Mouse (Mus musculus): Measurements from ENCODE around the gene Ddx47. TPM values are rescaled to one million over a fixed set of nuclear protein-coding genes. Genes with fewer than 3 reads are reported as not detected.

Ddx47 gene
- total and polyA plus RNA-seq, 3 experiments = 12.5 to 133 (median 81.3) TPM

GRCm38 (mm10) chr6:135066795-135067445 is 55.5 kb downstream of the Ddx47 start:
- H3K27me3 ChIP-seq (ENCODE audit: insufficient read depth, low read length) = no peaks in the 10 kb centered on the region; the same call in 1 of the 2 replicates
- TF ChIP-seq POLR2AphosphoS5 (IDR thresholded peaks at IDR 0.05; ENCODE audit: insufficient replicate concordance, low read depth, low read length) (no peak), GATA2 (IDR thresholded peaks at IDR 0.05; ENCODE audit: borderline replicate concordance, low read depth, low read length) (no peak), GATA1 (IDR thresholded peaks at IDR 0.05; ENCODE audit: borderline replicate concordance, low read length) (no peak), CTCF (IDR thresholded peaks at IDR 0.05; ENCODE audit: low read depth, low read length) (no peak), TAL1 (conservative IDR thresholded peaks at IDR 0.05; ENCODE audit: low read depth, low read length) (no peak)
- H3K4me1 ChIP-seq (ENCODE audit: insufficient read depth, low read depth, low read length) = no peaks in the 10 kb centered on the region
- no peak for ATAC-seq (ENCODE audit: extremely low read depth, insufficient number of reproducible peaks, low FRiP score, poor library complexity, severe bottlenecking)
- no peak for DNase-seq (ENCODE audit: low spot score)
- no peaks in the 10 kb centered on the region for H3K36me3 ChIP-seq (replicated peaks)
- H3K4me3 ChIP-seq (ENCODE audit: low read depth, low read length) = no peak overlapping the region
- H3K9me3 ChIP-seq (replicated peaks) = no peaks in the 10 kb centered on the region

GRCm38 (mm10) chr6:135068221-135068620 is 56.8 kb downstream of the Ddx47 start:
- DNase-seq (ENCODE audit: low spot score) = no peak
- Histone ChIP-seq H3K27me3 (ENCODE audit: insufficient read depth, low read length) (no peaks in the 10 kb centered on the region; the same call in 1 of the 2 replicates), H3K9me3 (replicated peaks) (no peaks in the 10 kb centered on the region), H3K4me1 (ENCODE audit: insufficient read depth, low read depth, low read length) (no peaks in the 10 kb centered on the region), H3K36me3 (replicated peaks) (no peaks in the 10 kb centered on the region), H3K4me3 (ENCODE audit: low read depth, low read length) (no peak overlapping the region)
- TF ChIP-seq GATA2 (IDR thresholded peaks at IDR 0.05; ENCODE audit: borderline replicate concordance, low read depth, low read length) (no peak), TAL1 (conservative IDR thresholded peaks at IDR 0.05; ENCODE audit: low read depth, low read length) (no peak), POLR2AphosphoS5 (IDR thresholded peaks at IDR 0.05; ENCODE audit: insufficient replicate concordance, low read depth, low read length) (no peak), CTCF (IDR thresholded peaks at IDR 0.05; ENCODE audit: low read depth, low read length) (no peak), GATA1 (IDR thresholded peaks at IDR 0.05; ENCODE audit: borderline replicate concordance, low read length) (no peak)
- ATAC-seq (ENCODE audit: extremely low read depth, insufficient number of reproducible peaks, low FRiP score, poor library complexity, severe bottlenecking) = no peak

DNA sequence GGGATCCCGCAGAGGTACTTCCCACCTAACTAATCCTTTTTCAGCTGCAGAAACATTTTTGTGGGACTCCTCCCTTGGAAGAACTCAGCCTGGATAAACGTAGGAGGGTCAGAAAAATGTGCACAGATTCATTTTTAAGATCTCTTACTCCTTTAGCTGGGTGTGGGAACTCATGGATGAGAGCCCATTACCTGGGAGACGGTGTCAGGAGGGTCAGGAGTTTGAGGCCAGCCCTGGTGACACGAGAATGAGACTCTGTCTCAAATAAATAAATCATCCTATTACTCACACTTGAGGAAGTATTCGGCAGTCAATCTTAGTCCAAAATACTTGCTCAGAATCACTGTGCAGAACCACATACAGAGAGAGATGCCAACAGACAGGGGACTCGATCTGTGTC is 58.4 kb downstream of the Ddx47 start:
- H3K27me3 ChIP-seq (ENCODE audit: insufficient read depth, low read length) = peaks cover 9% of the 10 kb centered on the region
- no peak overlapping the region for H3K4me3 ChIP-seq (ENCODE audit: low read depth, low read length)
- ATAC-seq (ENCODE audit: extremely low read depth, insufficient number of reproducible peaks, low FRiP score, poor library complexity, severe bottlenecking) = no peak
- no peak for DNase-seq (ENCODE audit: low spot score)
- no peaks in the 10 kb centered on the region for H3K36me3 ChIP-seq (replicated peaks)
- H3K9me3 ChIP-seq (replicated peaks) = no peaks in the 10 kb centered on the region
- no peaks in the 10 kb centered on the region for H3K4me1 ChIP-seq (ENCODE audit: insufficient read depth, low read depth, low read length)
- TF ChIP-seq TAL1 (conservative IDR thresholded peaks at IDR 0.05; ENCODE audit: low read depth, low read length) (no peak), CTCF (IDR thresholded peaks at IDR 0.05; ENCODE audit: low read depth, low read length) (no peak), GATA1 (IDR thresholded peaks at IDR 0.05; ENCODE audit: borderline replicate concordance, low read length) (no peak), POLR2AphosphoS5 (IDR thresholded peaks at IDR 0.05; ENCODE audit: insufficient replicate concordance, low read depth, low read length) (no peak), GATA2 (IDR thresholded peaks at IDR 0.05; ENCODE audit: borderline replicate concordance, low read depth, low read length) (no peak)

- H3K9me3 ChIP-seq (replicated peaks) = no peaks in the 10 kb centered on the region
- peaks cover 9% of the 10 kb centered on the region for H3K27me3 ChIP-seq (ENCODE audit: insufficient read depth, low read length)
- ATAC-seq (ENCODE audit: extremely low read depth, insufficient number of reproducible peaks, low FRiP score, poor library complexity, severe bottlenecking) = no peak
- TF ChIP-seq POLR2AphosphoS5 (IDR thresholded peaks at IDR 0.05; ENCODE audit: insufficient replicate concordance, low read depth, low read length) (no peak), GATA1 (IDR thresholded peaks at IDR 0.05; ENCODE audit: borderline replicate concordance, low read length) (no peak), TAL1 (conservative IDR thresholded peaks at IDR 0.05; ENCODE audit: low read depth, low read length) (no peak)
- no peaks in the 10 kb centered on the region for H3K4me1 ChIP-seq (ENCODE audit: insufficient read depth, low read depth, low read length)
- H3K4me3 ChIP-seq (ENCODE audit: low read depth, low read length) = no peak overlapping the region
- DNase-seq (ENCODE audit: low spot score) = no peak
- no peaks in the 10 kb centered on the region for H3K36me3 ChIP-seq (replicated peaks)
Measured at GRCm38 (mm10) chr6:135070347-135070746, 58.9 kb downstream of the Ddx47 start.

Other genes with a start within 250 kb of the Ddx47 start
- 55.5 TPM in 2 replicates for gene Dusp16, start 219.0 kb upstream of the Ddx47 start, total RNA-seq (2014; fragmentation: Nextera tagmentation)
- 9.9 and 15.0 TPM in 2 replicates for gene Dusp16, start 219.0 kb upstream of the Ddx47 start, total RNA-seq (2017)
- gene Dusp16, start 219.0 kb upstream of the Ddx47 start, polyA plus RNA-seq (2012) = 2.9 and 5.2 TPM in 2 replicates
- 8.4 and 11.4 TPM in 2 replicates for gene Crebl2, start 181.5 kb upstream of the Ddx47 start, total RNA-seq (2014; fragmentation: Nextera tagmentation)
- gene Crebl2, start 181.5 kb upstream of the Ddx47 start, total RNA-seq (2017) = 10.7 and 12.3 TPM in 2 replicates
- gene Crebl2, start 181.5 kb upstream of the Ddx47 start, polyA plus RNA-seq (2012) = 2.0 and 2.4 TPM in 2 replicates
- 22.5 and 25.0 TPM in 2 replicates for gene Gpr19, start 113.0 kb upstream of the Ddx47 start, total RNA-seq (2014; fragmentation: Nextera tagmentation)
- gene Gpr19, start 113.0 kb upstream of the Ddx47 start, total RNA-seq (2017) = 11.2 and 11.7 TPM in 2 replicates
- 2.3 and 3.5 TPM in 2 replicates for gene Gpr19, start 113.0 kb upstream of the Ddx47 start, polyA plus RNA-seq (2012)
- gene Cdkn1b, start 91.2 kb upstream of the Ddx47 start, total RNA-seq (2014; fragmentation: Nextera tagmentation) = 88.0 and 88.8 TPM in 2 replicates
- gene Cdkn1b, start 91.2 kb upstream of the Ddx47 start, total RNA-seq (2017) = 79.3 and 87.1 TPM in 2 replicates
- 34.6 and 34.8 TPM in 2 replicates for gene Cdkn1b, start 91.2 kb upstream of the Ddx47 start, polyA plus RNA-seq (2012)
- gene Apold1, start 29.9 kb upstream of the Ddx47 start, total RNA-seq (2014; fragmentation: Nextera tagmentation) = 0.83 and 1.5 TPM in 2 replicates
- 0.98 and 0.99 TPM in 2 replicates for gene Apold1, start 29.9 kb upstream of the Ddx47 start, total RNA-seq (2017)
- gene Apold1, start 29.9 kb upstream of the Ddx47 start, polyA plus RNA-seq (2012) = 0.16 and 0.19 TPM in 2 replicates
- not detected in 2 replicates for gene Gprc5a, start 54.0 kb downstream of the Ddx47 start, total RNA-seq (2014; fragmentation: Nextera tagmentation)
- not detected in 2 replicates for gene Gprc5a, start 54.0 kb downstream of the Ddx47 start, total RNA-seq (2017)
- gene Gprc5a, start 54.0 kb downstream of the Ddx47 start, polyA plus RNA-seq (2012) = not detected in 2 replicates
- not detected in 2 replicates for gene Gprc5d, start 106.7 kb downstream of the Ddx47 start, total RNA-seq (2014; fragmentation: Nextera tagmentation)
- 0.12 TPM in 1 of 2 replicates, not detected in the other for gene Gprc5d, start 106.7 kb downstream of the Ddx47 start, total RNA-seq (2017)
- not detected in 2 replicates for gene Gprc5d, start 106.7 kb downstream of the Ddx47 start, polyA plus RNA-seq (2012)
- gene Fam234b, start 186.4 kb downstream of the Ddx47 start, total RNA-seq (2014; fragmentation: Nextera tagmentation) = 26.3 and 37.3 TPM in 2 replicates
- gene Fam234b, start 186.4 kb downstream of the Ddx47 start, total RNA-seq (2017) = 18.0 and 18.3 TPM in 2 replicates
- 6.6 and 7.5 TPM in 2 replicates for gene Fam234b, start 186.4 kb downstream of the Ddx47 start, polyA plus RNA-seq (2012)
- 21.4 and 21.7 TPM in 2 replicates for gene Hebp1, start 186.4 kb downstream of the Ddx47 start, total RNA-seq (2014; fragmentation: Nextera tagmentation)
- 42.0 and 45.4 TPM in 2 replicates for gene Hebp1, start 186.4 kb downstream of the Ddx47 start, total RNA-seq (2017)
- 2.8 and 5.6 TPM in 2 replicates for gene Hebp1, start 186.4 kb downstream of the Ddx47 start, polyA plus RNA-seq (2012)
- gene Gsg1, start 242.7 kb downstream of the Ddx47 start, total RNA-seq (2014; fragmentation: Nextera tagmentation) = not detected in 2 replicates
- gene Gsg1, start 242.7 kb downstream of the Ddx47 start, total RNA-seq (2017) = not detected in 2 replicates
- gene Gsg1, start 242.7 kb downstream of the Ddx47 start, polyA plus RNA-seq (2012) = not detected in 2 replicates

Measured in G1E (cell line).